Mouse (Mus musculus) embryonic stem cell, embryonic (primary cell): ENCODE data around the gene Arsb.

Experiments used
- CTCF ChIA-PET, 4 experiments: fragments of 300-600 bp in 2 of 4; fragments of 350-600 bp in 2 of 4; sonication (Branson Sonifier 250); formaldehyde crosslinking; loops; one replicate each; lab custom pipeline; 2022; ENCODE audit warnings: inconsistent platforms in 2 of 4; lab: Charles Lee
- POLR2A ChIA-PET, 4 experiments: fragments of 300-600 bp in 2 of 4; fragments of 350-600 bp in 2 of 4; sonication (Branson Sonifier 250); formaldehyde crosslinking; loops; one replicate each; lab custom pipeline; 2022; ENCODE audit warnings: antibody characterized with exemption in 4 of 4, inconsistent platforms in 1 of 4; lab: Charles Lee

Arsb gene

GRCm38 (mm10) chr13:93921831-93922565 is 150.6 kb downstream of the Arsb start:
- ChIA-PET CTCF (no interaction called here), POLR2A (no interaction called here)

GRCm38 (mm10) chr13:93922566-93922910 is 151.1 kb downstream of the Arsb start:
- ChIA-PET CTCF (no interaction called here), POLR2A (no interaction called here)

- ChIA-PET POLR2A (interaction anchor here in 1 of 4 experiments (1.0 to 1.3 kb wide), 2 partner anchors 12 to 18 kb away, joined by 3 to 4 read pairs; no protein-coding TSS in a partner anchor), CTCF (no interaction called here)
Observed at GRCm38 (mm10) chr13:93924735-93925432, 153.5 kb downstream of the Arsb start.

- POLR2A ChIA-PET: no interaction called here
- CTCF ChIA-PET: no interaction called here
Observed at GRCm38 (mm10) chr13:93930561-93931340, 159.3 kb downstream of the Arsb start.

- POLR2A ChIA-PET: interaction anchor here in 1 of 4 experiments (0.5 kb wide), 1 partner anchor 395 kb away, joined by 3 read pairs; no protein-coding TSS in a partner anchor
- CTCF ChIA-PET: no interaction called here
Observed at GRCm38 (mm10) chr13:93936455-93936854, 165.0 kb downstream of the Arsb start.

GRCm38 (mm10) chr13:93938118-93938517 is 166.7 kb downstream of the Arsb start:
- CTCF ChIA-PET: no interaction called here
- POLR2A ChIA-PET: interaction anchor here in 1 of 4 experiments (1.4 kb wide), 1 partner anchor 8 kb away, joined by 3 read pairs; no protein-coding TSS in a partner anchor

- ChIA-PET POLR2A (no interaction called here), CTCF (no interaction called here)
Observed at GRCm38 (mm10) chr13:93939363-93940127, 168.1 kb downstream of the Arsb start.

GRCm38 (mm10) chr13:93940742-93941531 is 169.5 kb downstream of the Arsb start:
- CTCF ChIA-PET: no interaction called here
- POLR2A ChIA-PET: no interaction called here

- POLR2A ChIA-PET: no interaction called here
- CTCF ChIA-PET: interaction anchor here in 1 of 4 experiments (0.5 kb wide), 1 partner anchor 254 kb away, joined by 4 read pairs; no protein-coding TSS in a partner anchor
Observed at GRCm38 (mm10) chr13:93950996-93951395, 179.6 kb downstream of the Arsb start.

- ChIA-PET POLR2A (interaction anchor here in 1 of 4 experiments (0.6 kb wide), 1 partner anchor 1529 kb away, joined by 3 read pairs; no protein-coding TSS in a partner anchor), CTCF (no interaction called here)
Observed at GRCm38 (mm10) chr13:93951555-93951954, 180.1 kb downstream of the Arsb start.

GRCm38 (mm10) chr13:93952466-93952865 is 181.0 kb downstream of the Arsb start:
- ChIA-PET POLR2A (no interaction called here), CTCF (no interaction called here)

GRCm38 (mm10) chr13:93957907-93958306 is 186.5 kb downstream of the Arsb start:
- CTCF ChIA-PET: no interaction called here
- POLR2A ChIA-PET: no interaction called here

GRCm38 (mm10) chr13:93966271-93966670 is 194.8 kb downstream of the Arsb start:
- ChIA-PET CTCF (interaction anchor here in 2 of 4 experiments (0.7 to 0.9 kb wide), 2 partner anchors 25 to 289 kb away, joined by 3 read pairs; no protein-coding TSS in a partner anchor), POLR2A (interaction anchor here in 2 of 4 experiments (0.6 to 2.2 kb wide), 5 partner anchors 10 to 362 kb away, joined by 3 to 6 read pairs (median 5); no protein-coding TSS in a partner anchor)

GRCm38 (mm10) chr13:93967138-93967537 is 195.7 kb downstream of the Arsb start:
- POLR2A ChIA-PET: interaction anchor here (0.5 to 2.2 kb wide), 7 partner anchors 9 to 726 kb away, joined by 3 to 6 read pairs (median 4); no protein-coding TSS in a partner anchor
- CTCF ChIA-PET: interaction anchor here in 2 of 4 experiments (0.6 to 1.1 kb wide), 2 partner anchors 11 to 276 kb away, joined by 3 read pairs; no protein-coding TSS in a partner anchor

- POLR2A ChIA-PET: no interaction called here
- CTCF ChIA-PET: interaction anchor here in 1 of 4 experiments (0.6 kb wide), 1 partner anchor 729 kb away, joined by 3 read pairs; no protein-coding TSS in a partner anchor
Observed at GRCm38 (mm10) chr13:93970115-93970514, 198.7 kb downstream of the Arsb start.

GRCm38 (mm10) chr13:93972423-93972822 is 201.0 kb downstream of the Arsb start:
- POLR2A ChIA-PET: no interaction called here

GRCm38 (mm10) chr13:93975668-93976067 is 204.2 kb downstream of the Arsb start:
- POLR2A ChIA-PET: interaction anchor here in 1 of 4 experiments (0.6 to 0.8 kb wide), 2 partner anchors 9 to 131 kb away, joined by 5 to 6 read pairs; no protein-coding TSS in a partner anchor
- CTCF ChIA-PET: no interaction called here

More at GRCm38 (mm10) chr13:93972423-93972822, 201.0 kb downstream of the Arsb start:
- CTCF ChIA-PET: interaction anchor here in 1 of 4 experiments (0.6 kb wide), 1 partner anchor 29 kb away, joined by 6 read pairs; no protein-coding TSS in a partner anchor
